Mouse (Mus musculus): Measurements from ENCODE around the gene Katnbl1. TPM values are rescaled to one million over a fixed set of nuclear protein-coding genes. Genes with fewer than 3 reads are reported as not detected.

Gene Katnbl1
- total RNA-seq, 2 experiments from 2014 or later: 2.0 to 8.5 TPM

- ATAC-seq (replicated peaks; ENCODE audit: low FRiP score, poor library complexity, severe bottlenecking): peak; percentile 99
These were observed 76.0 kb downstream of the Katnbl1 start, which contains the start of gene Emc7 for GRCm38 (mm10) chr2:112454862-112455564. Emc7 (plus strand) TSS chr2:112454997.

GRCm38 (mm10) chr2:112460557-112460956 is 81.5 kb downstream of the Katnbl1 start:
- ATAC-seq (replicated peaks; ENCODE audit: low FRiP score, poor library complexity, severe bottlenecking): no peak

Other genes with a start within 250 kb of the Katnbl1 start
- not detected in 2 replicates for gene Olfr1316, start 244.2 kb upstream of the Katnbl1 start, total RNA-seq (2015; ENCODE audit: low replicate concordance)
- gene Olfr1316, start 244.2 kb upstream of the Katnbl1 start, total RNA-seq (2017; ENCODE audit: low replicate concordance): not detected in 2 replicates
- gene Olfr1317, start 238.9 kb upstream of the Katnbl1 start, total RNA-seq (2015; ENCODE audit: low replicate concordance): not detected in 2 replicates
- gene Olfr1317, start 238.9 kb upstream of the Katnbl1 start, total RNA-seq (2017; ENCODE audit: low replicate concordance): not detected in 2 replicates
- not detected in 2 replicates for gene Olfr1318, start 225.0 kb upstream of the Katnbl1 start, total RNA-seq (2015; ENCODE audit: low replicate concordance)
- not detected in 2 replicates for gene Olfr1318, start 225.0 kb upstream of the Katnbl1 start, total RNA-seq (2017; ENCODE audit: low replicate concordance)
- gene Lpcat4, start 139.7 kb upstream of the Katnbl1 start, total RNA-seq (2015; ENCODE audit: low replicate concordance): 5.4 and 8.6 TPM in 2 replicates
- gene Lpcat4, start 139.7 kb upstream of the Katnbl1 start, total RNA-seq (2017; ENCODE audit: low replicate concordance): 2.6 and 5.4 TPM in 2 replicates
- gene Nutm1, start 119.9 kb upstream of the Katnbl1 start, total RNA-seq (2015; ENCODE audit: low replicate concordance): not detected in 2 replicates
- gene Nutm1, start 119.9 kb upstream of the Katnbl1 start, total RNA-seq (2017; ENCODE audit: low replicate concordance): not detected in 2 replicates
- gene Nop10, start 117.3 kb upstream of the Katnbl1 start, total RNA-seq (2015; ENCODE audit: low replicate concordance): 23.6 and 25.4 TPM in 2 replicates
- gene Nop10, start 117.3 kb upstream of the Katnbl1 start, total RNA-seq (2017; ENCODE audit: low replicate concordance): 28.3 and 33.6 TPM in 2 replicates
- gene Slc12a6, start 113.4 kb upstream of the Katnbl1 start, total RNA-seq (2015; ENCODE audit: low replicate concordance): 94.7 and 134 TPM in 2 replicates
- gene Slc12a6, start 113.4 kb upstream of the Katnbl1 start, total RNA-seq (2017; ENCODE audit: low replicate concordance): 97.9 and 119 TPM in 2 replicates
- not detected in 2 replicates for gene Gm21985, start 112.9 kb upstream of the Katnbl1 start, total RNA-seq (2015; ENCODE audit: low replicate concordance)
- gene Gm21985, start 112.9 kb upstream of the Katnbl1 start, total RNA-seq (2017; ENCODE audit: low replicate concordance): 0.60 and 8.5 TPM in 2 replicates
- 8.6 and 14.0 TPM in 2 replicates for gene Emc4, start 11.2 kb upstream of the Katnbl1 start, total RNA-seq (2015; ENCODE audit: low replicate concordance)
- 6.0 and 16.8 TPM in 2 replicates for gene Emc4, start 11.2 kb upstream of the Katnbl1 start, total RNA-seq (2017; ENCODE audit: low replicate concordance)
- gene Emc7, start 75.8 kb downstream of the Katnbl1 start, total RNA-seq (2015; ENCODE audit: low replicate concordance): 2.9 and 4.2 TPM in 2 replicates
- 2.8 and 4.0 TPM in 2 replicates for gene Emc7, start 75.8 kb downstream of the Katnbl1 start, total RNA-seq (2017; ENCODE audit: low replicate concordance)
- not detected in 2 replicates for gene Chrm5, start 101.6 kb downstream of the Katnbl1 start, total RNA-seq (2015; ENCODE audit: low replicate concordance)
- gene Chrm5, start 101.6 kb downstream of the Katnbl1 start, total RNA-seq (2017; ENCODE audit: low replicate concordance): not detected in 2 replicates
- 1.0 and 5.6 TPM in 2 replicates for gene Aven, start 113.8 kb downstream of the Katnbl1 start, total RNA-seq (2015; ENCODE audit: low replicate concordance)
- gene Aven, start 113.8 kb downstream of the Katnbl1 start, total RNA-seq (2017; ENCODE audit: low replicate concordance): 4.9 and 6.3 TPM in 2 replicates

All from erythroblast, adult 5-6 weeks (primary cell).